ENCODE assay signal across 16 mouse cellular contexts in genomic region chr9:44435747-44436146, GRCm38 (mm10). TPM values are rescaled to one million over a fixed set of nuclear protein-coding genes. Genes with fewer than 3 reads are reported as not detected.
DNase-seq lines count a peak whose midpoint lies in the region; ATAC-seq and TF ChIP-seq lines count a peak whose summit lies in the region.
"Had no signal": no experiment of that assay in that cellular context is flagged by ENCODE, and none has a peak within 500 bp of the region (broad histone marks: within the 10 kb centered on the region; RNA-seq: fewer than 3 reads in every experiment).

No protein-coding gene starts in this region.

- H3K9ac ChIP-seq in midbrain, embryonic 16.5 days (ENCODE audit: low read depth, low read length), result no peak overlapping the region
- H3K9ac ChIP-seq: hindbrain, embryonic 15.5 days; lung, embryonic 15.5 days had no signal

- no peaks in the 10 kb centered on the region for H3K36me3 ChIP-seq in midbrain, embryonic 16.5 days (ENCODE audit: control insufficient read depth, insufficient read depth, low read length)
- H3K36me3 ChIP-seq: hindbrain, embryonic 15.5 days; lung, embryonic 15.5 days had no signal

- DNase-seq in lung, postnatal 25 days (ENCODE audit: low spot score), result peak; percentile 34
- DNase-seq in lung, postnatal 14 days, result no peak
- DNase-seq in lung, postnatal 36 days, result peak; percentile 27
- peak; percentile 34 to 70 for DNase-seq in spleen, postnatal 4 days (ENCODE audit: low spot score in 2 of 2)
- no peak for DNase-seq in urinary bladder, postnatal 14 days (ENCODE audit: low spot score)
- DNase-seq: adrenal gland, postnatal 10 days; cerebellum, postnatal 36 days; gastrocnemius, postnatal 36 days; kidney, adult 8-10 months; right cerebral cortex, postnatal 14 days had no signal

- peak overlapping the region; percentile 16 for H3K4me3 ChIP-seq in bone marrow, adult 2 months (replicated peaks; ENCODE audit: control insufficient read depth, low read depth, low read length)
- H3K4me3 ChIP-seq in midbrain, embryonic 16.5 days (ENCODE audit: low read depth, low read length), result no peak overlapping the region
- H3K4me3 ChIP-seq: hindbrain, embryonic 15.5 days; lung, embryonic 15.5 days had no signal

- 2% methylated on average over 6 of the region's 6 CpGs for WGBS in bone marrow, adult 2 months
- WGBS in midbrain, embryonic 16.5 days, result 87% methylated on average over 6 of the region's 6 CpGs

- peak overlapping the region; percentile 5 for H3K27ac ChIP-seq in bone marrow, adult 2 months (ENCODE audit: control insufficient read depth, insufficient read depth, low read depth, low read length, poor library complexity)
- H3K27ac ChIP-seq in midbrain, embryonic 16.5 days (ENCODE audit: low read length), result no peak overlapping the region
- H3K27ac ChIP-seq: hindbrain, embryonic 15.5 days; lung, embryonic 15.5 days had no signal

- H3K27me3 ChIP-seq in midbrain, embryonic 16.5 days (ENCODE audit: control insufficient read depth, insufficient read depth, low read depth, low read length), result no peaks in the 10 kb centered on the region
- H3K27me3 ChIP-seq: hindbrain, embryonic 15.5 days; lung, embryonic 15.5 days had no signal

- H3K9me3 ChIP-seq in midbrain, embryonic 16.5 days (replicated peaks; ENCODE audit: control insufficient read depth, low read length, poor library complexity, severe bottlenecking), result no peaks in the 10 kb centered on the region
- H3K9me3 ChIP-seq: hindbrain, embryonic 15.5 days; lung, embryonic 15.5 days had no signal

- ATAC-seq in midbrain, embryonic 16.5 days, result no peak

- no peak for TF ChIP-seq POLR2A in bone marrow, adult 2 months (IDR thresholded peaks at IDR 0.05; ENCODE audit: borderline replicate concordance, control insufficient read depth, low read depth, low read length)

- TF ChIP-seq CTCF in bone marrow, adult 2 months (IDR thresholded peaks at IDR 0.05; ENCODE audit: control insufficient read depth, insufficient read depth, low read length), result no peak

- H3K4me2 ChIP-seq in midbrain, embryonic 16.5 days (ENCODE audit: low read length), result no peak overlapping the region
- H3K4me2 ChIP-seq: hindbrain, embryonic 15.5 days; lung, embryonic 15.5 days had no signal

- H3K4me1 ChIP-seq in bone marrow, adult 2 months (ENCODE audit: control insufficient read depth, insufficient read depth, low read length), result peaks cover 2% of the 10 kb centered on the region; the same call in 1 of the 2 replicates
- no peaks in the 10 kb centered on the region for H3K4me1 ChIP-seq in midbrain, embryonic 16.5 days (ENCODE audit: control insufficient read depth, insufficient read depth, low read length)
- H3K4me1 ChIP-seq: hindbrain, embryonic 15.5 days; lung, embryonic 15.5 days had no signal

RNA-seq across cellular contexts. Expression of gene Foxr1, which starts 5.2 kb away (rescaled TPM):
- polyA plus RNA-seq in bone marrow, adult 2 months (2011; ENCODE audit: insufficient read depth, insufficient read length, low replicate concordance, missing spikeins), result not detected in 2 replicates
- not detected in 2 replicates for polyA plus RNA-seq in midbrain, embryonic 16.5 days (2015; fragmentation: Nextera tagmentation; extraction: Ambion mirVana)
- polyA plus RNA-seq: heart, embryonic 14.5 days; hindbrain, embryonic 15.5 days; limb, embryonic 11.5 days; lung, embryonic 15.5 days had no signal

RNA-seq across cellular contexts. Expression of gene Ccdc84, which starts 17.4 kb away (rescaled TPM):
- polyA plus RNA-seq in bone marrow, adult 2 months (2011; ENCODE audit: insufficient read depth, insufficient read length, low replicate concordance, missing spikeins), result 22.1 and 68.9 TPM in 2 replicates
- 35.7 and 39.2 TPM in 2 replicates for polyA plus RNA-seq in midbrain, embryonic 16.5 days (2015; fragmentation: Nextera tagmentation; extraction: Ambion mirVana)

RNA-seq across cellular contexts. Expression of gene Upk2, which starts 19.0 kb away (rescaled TPM):
- polyA plus RNA-seq in bone marrow, adult 2 months (2011; ENCODE audit: insufficient read depth, insufficient read length, low replicate concordance, missing spikeins), result not detected in 2 replicates
- polyA plus RNA-seq in midbrain, embryonic 16.5 days (2015; fragmentation: Nextera tagmentation; extraction: Ambion mirVana), result not detected in 2 replicates
- polyA plus RNA-seq: heart, embryonic 14.5 days; hindbrain, embryonic 15.5 days had no signal

RNA-seq across cellular contexts. Expression of gene Trappc4, which starts 28.3 kb away (rescaled TPM):
- 36.9 and 50.1 TPM in 2 replicates for polyA plus RNA-seq in bone marrow, adult 2 months (2011; ENCODE audit: insufficient read depth, insufficient read length, low replicate concordance, missing spikeins)
- polyA plus RNA-seq in midbrain, embryonic 16.5 days (2015; fragmentation: Nextera tagmentation; extraction: Ambion mirVana), result 330 and 343 TPM in 2 replicates

RNA-seq across cellular contexts. Expression of gene Rps25, which starts 28.8 kb away (rescaled TPM):
- 1,039 and 1,790 TPM in 2 replicates for polyA plus RNA-seq in bone marrow, adult 2 months (2011; ENCODE audit: insufficient read depth, insufficient read length, low replicate concordance, missing spikeins)
- 826 and 926 TPM in 2 replicates for polyA plus RNA-seq in midbrain, embryonic 16.5 days (2015; fragmentation: Nextera tagmentation; extraction: Ambion mirVana)

Comparison
In these comparisons a context has a peak if more than half of its experiments do, and no peak if none do; other contexts are left out.
1. DNase-seq: peak in lung, postnatal 25 days (single experiment), lung, postnatal 36 days (single experiment) and spleen, postnatal 4 days (2 of 2); none in lung, postnatal 14 days (single experiment) and urinary bladder, postnatal 14 days (single experiment).